Mouse (Mus musculus): ENCODE data around the gene Clint1.

GRCm38 (mm10) chr11:45927456-45927855, 75.6 kb downstream of the Clint1 start:
- TF ChIP-seq GATA1 (IDR thresholded peaks at IDR 0.05; ENCODE audit: low read length) (no peak), TAL1 (IDR thresholded peaks at IDR 0.05; ENCODE audit: low read length) (no peak)

All from erythroblast, embryonic 14.5 days (primary cell).